Mouse (Mus musculus) embryonic fibroblast, embryonic 13.5 days (primary cell): ENCODE results near the gene Pkd1l1.

ENCODE experiments used
- CTCF ChIP-seq: IDR thresholded peaks from 2 replicates; pipeline ENCODE4 v1.5.1; 2011; ENCODE audit warnings: mild to moderate bottlenecking, control low read depth, low read length, moderate library complexity, borderline replicate concordance; ENCODE audit not compliant: insufficient read depth
- POLR2A ChIP-seq: IDR thresholded peaks from 2 replicates; pipeline ENCODE4 v1.6.1; 2011; ENCODE audit warnings: low read depth, mild to moderate bottlenecking, control low read depth, low read length, moderate library complexity

DNA sequence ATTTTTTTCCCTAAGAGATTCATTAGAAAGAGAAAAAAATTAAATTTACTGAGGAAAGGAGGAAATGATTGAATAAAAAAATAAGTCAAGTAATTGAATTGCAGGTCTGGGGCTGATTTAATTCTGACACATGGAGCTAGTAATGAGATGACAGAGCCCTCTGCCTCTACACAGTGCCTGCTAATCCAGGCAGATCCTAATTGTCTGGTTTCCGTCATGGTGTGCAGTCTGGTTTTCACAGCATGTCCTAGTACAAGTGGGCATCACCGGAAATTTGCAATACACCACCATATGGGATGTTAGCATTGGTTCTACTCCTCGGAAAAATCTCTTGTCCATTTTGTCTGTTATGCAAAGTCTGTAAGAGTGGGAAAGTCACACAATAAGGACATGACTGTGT lies 168.9 kb downstream of the Pkd1l1 start:
- TF ChIP-seq CTCF (no peak), POLR2A (no peak)
